9 mouse cellular contexts compared by ENCODE assay signal in the genomic region with DNA sequence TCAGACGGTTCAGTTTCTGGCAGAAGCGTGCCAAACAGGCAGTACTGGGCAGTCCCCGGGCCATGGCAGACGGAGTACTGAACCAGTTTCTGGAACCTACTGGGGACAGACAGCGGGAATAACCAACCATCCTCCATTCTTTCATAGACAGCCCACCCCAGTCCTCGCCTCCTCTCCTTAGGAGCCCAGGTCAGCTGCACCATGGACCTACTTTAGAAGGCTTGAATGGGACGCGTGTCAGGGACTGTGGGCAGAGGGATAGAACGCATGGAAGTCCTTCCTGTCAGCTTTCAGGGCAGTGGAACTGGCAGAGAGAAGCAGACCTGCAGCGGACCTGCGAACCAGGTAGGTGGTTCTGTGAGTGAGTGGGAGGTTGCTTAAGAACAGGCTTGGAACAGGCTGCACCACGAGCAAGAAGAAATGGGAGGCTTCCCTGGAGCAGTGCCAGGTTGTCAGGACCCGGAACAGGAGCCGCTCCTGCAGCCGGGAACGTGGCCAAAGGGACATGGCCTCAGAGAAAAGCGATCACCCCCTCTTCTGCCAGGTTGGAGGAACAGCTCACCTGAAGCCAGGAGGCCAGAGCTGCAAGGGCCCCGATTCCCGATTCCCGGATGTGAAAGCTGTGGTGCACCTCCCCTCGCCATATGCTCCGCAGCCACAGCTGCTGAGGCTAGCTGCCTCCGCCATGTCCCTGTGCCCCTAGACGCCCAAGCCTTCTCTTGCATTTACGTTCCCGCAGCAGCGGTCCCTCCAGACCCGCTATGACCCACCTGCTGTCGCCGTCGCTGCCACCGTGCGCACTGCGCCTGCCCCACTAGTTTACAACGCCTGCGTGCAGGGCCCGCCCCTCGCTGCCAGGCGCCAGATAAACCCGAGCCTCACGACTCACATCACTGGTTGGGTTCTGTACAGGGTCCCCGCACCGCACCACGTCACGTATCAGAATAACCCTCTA. TPM values are rescaled to one million over a fixed set of nuclear protein-coding genes. Genes with fewer than 3 reads are reported as not detected.
DNase-seq lines count a peak whose midpoint lies in the region; ATAC-seq lines count a peak whose summit lies in the region.
"Had no signal": no experiment of that assay in that cellular context is flagged by ENCODE, and none has a peak within 500 bp of the region (broad histone marks: within the 10 kb centered on the region; RNA-seq: fewer than 3 reads in every experiment).

No protein-coding gene starts in this region.

- peak; percentile 25 for DNase-seq in gastrocnemius, adult 18-20 months (ENCODE audit: low spot score)
- no peak for DNase-seq in gastrocnemius, adult 8-10 months (ENCODE audit: low spot score in 2 of 2)
- peak; percentile 63 for DNase-seq in gastrocnemius, postnatal 10 days
- DNase-seq in left cerebral cortex, postnatal 25 days (ENCODE audit: low spot score in 2 of 2) = peak; percentile 81 to 86
- DNase-seq in right cerebral cortex, postnatal 36 days (ENCODE audit: low spot score in 2 of 2) = peak; percentile 80 to 81

- H3K4me2 ChIP-seq in intestine, embryonic 15.5 days (replicated peaks) = peak overlapping the region; percentile 94

- peaks cover 3% of the 10 kb centered on the region; the same call in 1 of the 2 replicates for H3K27me3 ChIP-seq in intestine, embryonic 15.5 days (replicated peaks)
- H3K27me3 ChIP-seq in megakaryocyte, embryonic 14.5 days (replicated peaks) = peaks cover 71% of the 10 kb centered on the region

- peak overlapping the region; percentile 63 for H3K4me3 ChIP-seq in intestine, embryonic 15.5 days (replicated peaks)
- H3K4me3 ChIP-seq in megakaryocyte, embryonic 14.5 days (replicated peaks) = peak overlapping the region; percentile 92

- no peaks in the 10 kb centered on the region for H3K9me3 ChIP-seq in intestine, embryonic 15.5 days
- no peaks in the 10 kb centered on the region; the same call in 1 of the 2 replicates for H3K9me3 ChIP-seq in megakaryocyte, embryonic 14.5 days

- peak overlapping the region; percentile 44; the same call in 1 of the 2 replicates for H3K27ac ChIP-seq in intestine, embryonic 15.5 days

- WGBS in intestine, embryonic 15.5 days = 14% methylated on average over 45 of the region's 45 CpGs

- peak overlapping the region; percentile 73 for H3K9ac ChIP-seq in intestine, embryonic 15.5 days

- H3K4me1 ChIP-seq in intestine, embryonic 15.5 days (replicated peaks) = no peaks in the 10 kb centered on the region
- peaks cover 22% of the 10 kb centered on the region for H3K4me1 ChIP-seq in megakaryocyte, embryonic 14.5 days

- H3K36me3 ChIP-seq in intestine, embryonic 15.5 days = no peaks in the 10 kb centered on the region
- no peaks in the 10 kb centered on the region for H3K36me3 ChIP-seq in megakaryocyte, embryonic 14.5 days (replicated peaks; ENCODE audit: low read length)

- peak; percentile 91 for ATAC-seq in common myeloid progenitor, adult 5-6 weeks (replicated peaks; ENCODE audit: low read depth, poor library complexity, severe bottlenecking)
- peak; percentile 93 for ATAC-seq in intestine, embryonic 15.5 days

- intact Hi-C loops in left cerebral cortex, postnatal 25 days (cut with DNase I) = loop anchor here (1.0 kb wide), 1 partner anchor 14 kb away; no protein-coding TSS in a partner anchor

RNA-seq across cellular contexts. Expression of a gene that starts 6.9 kb away (rescaled TPM):
- total RNA-seq in gastrocnemius, adult 18-20 months (2021) = under 1 TPM in 1 of 2 experiments, not detected in 1; 0.39 TPM
- total RNA-seq in gastrocnemius, adult 8-10 months (2022) = under 1 TPM in 2 of 4 experiments, not detected in 2; 0.19 to 0.40 TPM
- 7.1 and 10.2 TPM in 2 replicates for total RNA-seq in common myeloid progenitor, adult 5-6 weeks (2017)
- 1 to 10 TPM; 1.6 to 2.7 TPM for total RNA-seq in gastrocnemius, postnatal 10 days (2021)
- 25.0 and 29.4 TPM in 2 replicates for polyA plus RNA-seq in intestine, embryonic 15.5 days (2015; fragmentation: Nextera tagmentation; extraction: Ambion mirVana)
- total RNA-seq in left cerebral cortex, postnatal 25 days (2021) = 10 to 100 TPM; 83.2 to 87.4 TPM
- polyA plus RNA-seq in megakaryocyte, embryonic 14.5 days (2012; ENCODE audit: insufficient read depth, low replicate concordance) = 0.32 and 1.0 TPM in 2 replicates

RNA-seq across cellular contexts. Expression of a gene that starts 14.5 kb away (rescaled TPM):
- 10 to 100 TPM in 1 of 2 experiments, 1 to 10 TPM in 1; 8.7 to 11.8 TPM for total RNA-seq in gastrocnemius, adult 18-20 months (2021)
- 10 to 100 TPM in 3 of 4 experiments, 1 to 10 TPM in 1; 9.0 to 12.5 (median 11.3) TPM for total RNA-seq in gastrocnemius, adult 8-10 months (2022)
- total RNA-seq in common myeloid progenitor, adult 5-6 weeks (2017) = 0.05 TPM in 1 of 2 replicates, not detected in the other
- total RNA-seq in gastrocnemius, postnatal 10 days (2021) = 1 to 10 TPM; 5.4 to 7.3 TPM
- polyA plus RNA-seq in intestine, embryonic 15.5 days (2015; fragmentation: Nextera tagmentation; extraction: Ambion mirVana) = 0.60 and 0.80 TPM in 2 replicates
- under 1 TPM; 0.80 to 0.99 TPM for total RNA-seq in left cerebral cortex, postnatal 25 days (2021)
- polyA plus RNA-seq in megakaryocyte, embryonic 14.5 days (2012; ENCODE audit: insufficient read depth, low replicate concordance) = 2.3 TPM in 1 of 2 replicates, not detected in the other
- total RNA-seq: neutrophil, adult 5-6 weeks had no signal

RNA-seq across cellular contexts. Expression of a gene that starts 15.1 kb away (rescaled TPM):
- total RNA-seq in gastrocnemius, adult 18-20 months (2021) = 1 to 10 TPM; 1.7 to 2.4 TPM
- 1 to 10 TPM in 3 of 4 experiments, under 1 TPM in 1; 0.85 to 1.9 (median 1.8) TPM for total RNA-seq in gastrocnemius, adult 8-10 months (2022)
- total RNA-seq in common myeloid progenitor, adult 5-6 weeks (2017) = 0.05 TPM in 1 of 2 replicates, not detected in the other
- total RNA-seq in gastrocnemius, postnatal 10 days (2021) = 1 to 10 TPM; 1.4 to 3.7 TPM
- 0.27 and 0.29 TPM in 2 replicates for polyA plus RNA-seq in intestine, embryonic 15.5 days (2015; fragmentation: Nextera tagmentation; extraction: Ambion mirVana)
- under 1 TPM; 0.71 to 0.85 TPM for total RNA-seq in left cerebral cortex, postnatal 25 days (2021)
- not detected in 2 replicates for polyA plus RNA-seq in megakaryocyte, embryonic 14.5 days (2012; ENCODE audit: insufficient read depth, low replicate concordance)
- total RNA-seq: neutrophil, adult 5-6 weeks had no signal

RNA-seq across cellular contexts. Expression of a gene that starts 43.0 kb away (rescaled TPM):
- total RNA-seq in gastrocnemius, adult 18-20 months (2021) = 10 to 100 TPM; 10.4 to 14.3 TPM
- 10 to 100 TPM in 3 of 4 experiments, 1 to 10 TPM in 1; 8.8 to 13.8 (median 12.1) TPM for total RNA-seq in gastrocnemius, adult 8-10 months (2022)
- 31.2 and 34.8 TPM in 2 replicates for total RNA-seq in common myeloid progenitor, adult 5-6 weeks (2017)
- total RNA-seq in gastrocnemius, postnatal 10 days (2021) = 10 to 100 TPM; 13.6 to 21.6 TPM
- 26.8 and 27.5 TPM in 2 replicates for polyA plus RNA-seq in intestine, embryonic 15.5 days (2015; fragmentation: Nextera tagmentation; extraction: Ambion mirVana)
- 10 to 100 TPM; 62.4 to 63.8 TPM for total RNA-seq in left cerebral cortex, postnatal 25 days (2021)
- polyA plus RNA-seq in megakaryocyte, embryonic 14.5 days (2012; ENCODE audit: insufficient read depth, low replicate concordance) = 0.83 and 9.1 TPM in 2 replicates

RNA-seq across cellular contexts. Expression of a gene that starts 45.2 kb away (rescaled TPM):
- total RNA-seq in gastrocnemius, adult 18-20 months (2021) = 10 to 100 TPM; 15.3 to 17.1 TPM
- total RNA-seq in gastrocnemius, adult 8-10 months (2022) = 10 to 100 TPM; 13.7 to 16.0 (median 15.1) TPM
- 38.5 and 46.1 TPM in 2 replicates for total RNA-seq in common myeloid progenitor, adult 5-6 weeks (2017)
- 10 to 100 TPM; 14.7 to 15.0 TPM for total RNA-seq in gastrocnemius, postnatal 10 days (2021)
- polyA plus RNA-seq in intestine, embryonic 15.5 days (2015; fragmentation: Nextera tagmentation; extraction: Ambion mirVana) = 52.7 and 54.0 TPM in 2 replicates
- total RNA-seq in left cerebral cortex, postnatal 25 days (2021) = 10 to 100 TPM; 43.7 to 45.4 TPM
- polyA plus RNA-seq in megakaryocyte, embryonic 14.5 days (2012; ENCODE audit: insufficient read depth, low replicate concordance) = 163 and 262 TPM in 2 replicates

Comparison
In these comparisons a context has a peak if more than half of its experiments do, and no peak if none do; other contexts are left out.
1. DNase-seq: peak in gastrocnemius, adult 18-20 months (single experiment), gastrocnemius, postnatal 10 days (single experiment), left cerebral cortex, postnatal 25 days (2 of 2) and right cerebral cortex, postnatal 36 days (2 of 2); none in gastrocnemius, adult 8-10 months (0 of 2).